Comparison of ENCODE assay signal across 26 mouse cellular contexts in genomic region chr7:16608961-16609360, GRCm38 (mm10). TPM values are rescaled to one million over a fixed set of nuclear protein-coding genes. Genes with fewer than 3 reads are reported as not detected.
DNase-seq lines count a peak whose midpoint lies in the region; ATAC-seq and TF ChIP-seq lines count a peak whose summit lies in the region.
"Had no signal": no experiment of that assay in that cellular context is flagged by ENCODE, and none has a peak within 500 bp of the region (broad histone marks: within the 10 kb centered on the region; RNA-seq: fewer than 3 reads in every experiment).

No protein-coding gene starts in this region.

- no peaks in the 10 kb centered on the region for H3K36me3 ChIP-seq in liver, adult 2 months (ENCODE audit: control insufficient read depth, insufficient read depth, low read length)
- H3K36me3 ChIP-seq in liver, postnatal 0 days (replicated peaks; ENCODE audit: insufficient read depth, low read length): no peaks in the 10 kb centered on the region
- no peaks in the 10 kb centered on the region for H3K36me3 ChIP-seq in lung, postnatal 0 days (ENCODE audit: insufficient read depth, low read length)
- no peaks in the 10 kb centered on the region for H3K36me3 ChIP-seq in stomach, embryonic 14.5 days (ENCODE audit: control insufficient read depth, insufficient read depth, low read length)
- H3K36me3 ChIP-seq in stomach, postnatal 0 days (ENCODE audit: control insufficient read depth, insufficient read depth, low read length): no peaks in the 10 kb centered on the region; the same call in 1 of the 2 replicates
- H3K36me3 ChIP-seq: forebrain, embryonic 15.5 days; hindbrain, embryonic 13.5 days had no signal

- H3K4me2 ChIP-seq in liver, postnatal 0 days (ENCODE audit: low read depth, low read length): no peak overlapping the region
- H3K4me2 ChIP-seq in lung, postnatal 0 days (replicated peaks; ENCODE audit: low read depth, low read length): no peak overlapping the region
- no peak overlapping the region for H3K4me2 ChIP-seq in stomach, embryonic 14.5 days (replicated peaks; ENCODE audit: low read depth, low read length)
- H3K4me2 ChIP-seq in stomach, postnatal 0 days (replicated peaks; ENCODE audit: low read depth): no peak overlapping the region
- H3K4me2 ChIP-seq: embryonic facial prominence, embryonic 13.5 days; forebrain, embryonic 12.5 days; forebrain, embryonic 15.5 days; heart, embryonic 11.5 days; hindbrain, embryonic 13.5 days had no signal

- no peak for DNase-seq in liver, adult 2 months (ENCODE audit: extremely low read depth, low read depth, low spot score)
- no peak for DNase-seq in liver, postnatal 0 days
- peak; percentile 68 for DNase-seq in lung, postnatal 0 days (ENCODE audit: low spot score)
- DNase-seq in lung, postnatal 14 days: no peak
- DNase-seq in stomach, postnatal 0 days (ENCODE audit: low spot score): no peak
- DNase-seq: adrenal gland, adult 8-10 months; adrenal gland, postnatal 25 days; cerebellum, adult 11-12 months; cerebellum, adult 8-10 months; cerebellum, postnatal 10 days; cerebellum, postnatal 36 days; embryo, embryonic 11 days; gastrocnemius, postnatal 14 days; heart, adult 11 months had no signal

- no peak overlapping the region for H3K4me3 ChIP-seq in liver, adult 2 months (ENCODE audit: insufficient read depth, low read depth, low read length)
- H3K4me3 ChIP-seq in liver, postnatal 0 days (ENCODE audit: low read depth, low read length): no peak overlapping the region
- no peak overlapping the region for H3K4me3 ChIP-seq in lung, postnatal 0 days (ENCODE audit: low read depth, low read length)
- no peak overlapping the region for H3K4me3 ChIP-seq in stomach, embryonic 14.5 days (ENCODE audit: low read depth, low read length)
- no peak overlapping the region for H3K4me3 ChIP-seq in stomach, postnatal 0 days (ENCODE audit: low read depth, low read length)
- H3K4me3 ChIP-seq: embryonic facial prominence, embryonic 10.5 days; embryonic facial prominence, embryonic 13.5 days; erythroblast, embryonic 14.5 days; forebrain, embryonic 12.5 days; forebrain, embryonic 15.5 days; hindbrain, embryonic 13.5 days had no signal

- H3K9ac ChIP-seq in liver, adult 2 months (ENCODE audit: low read depth, low read length): no peak overlapping the region
- H3K9ac ChIP-seq in liver, postnatal 0 days (replicated peaks): no peak overlapping the region
- no peak overlapping the region for H3K9ac ChIP-seq in lung, postnatal 0 days (replicated peaks; ENCODE audit: low read depth)
- H3K9ac ChIP-seq in stomach, embryonic 14.5 days (replicated peaks; ENCODE audit: low read depth, low read length): no peak overlapping the region
- no peak overlapping the region for H3K9ac ChIP-seq in stomach, postnatal 0 days (ENCODE audit: low read length)
- H3K9ac ChIP-seq: embryonic facial prominence, embryonic 13.5 days; forebrain, embryonic 12.5 days; forebrain, embryonic 15.5 days; hindbrain, embryonic 13.5 days had no signal

- no peak for ATAC-seq in liver, postnatal 0 days
- ATAC-seq in lung, postnatal 0 days: peak; percentile 40; the same call in 1 of the 2 replicates
- 0 out of 2 replicates have a peak, but pooled peaks have one; percentile 42 for ATAC-seq in stomach, embryonic 14.5 days (ENCODE audit: insufficient number of reproducible peaks, insufficient read depth, low FRiP score, low read depth)
- no peak for ATAC-seq in stomach, postnatal 0 days (ENCODE audit: low FRiP score, low TSS enrichment)
- ATAC-seq in inflammation-experienced regulatory T-cells, adult 6 months: no peak
- ATAC-seq: activated CD4-positive, CD25-positive, alpha-beta regulatory T cell, adult 4 months; CD4-positive, CD25-positive, alpha-beta regulatory T cell, adult 4 months; forebrain, embryonic 15.5 days; hindbrain, postnatal 0 days had no signal

- H3K27ac ChIP-seq in liver, adult 2 months (replicated peaks; ENCODE audit: insufficient read depth, low read depth, low read length): peak overlapping the region; percentile 63
- H3K27ac ChIP-seq in liver, postnatal 0 days (ENCODE audit: low read depth): no peak overlapping the region
- no peak overlapping the region for H3K27ac ChIP-seq in lung, postnatal 0 days (ENCODE audit: low read length)
- H3K27ac ChIP-seq in stomach, embryonic 14.5 days (ENCODE audit: low read length): no peak overlapping the region
- H3K27ac ChIP-seq in stomach, postnatal 0 days (replicated peaks): no peak overlapping the region
- H3K27ac ChIP-seq: embryonic facial prominence, embryonic 10.5 days; embryonic facial prominence, embryonic 13.5 days; forebrain, embryonic 12.5 days; forebrain, embryonic 15.5 days; hindbrain, embryonic 13.5 days; hindbrain, postnatal 0 days had no signal

- TF ChIP-seq EP300 in liver, postnatal 0 days (IDR thresholded peaks at IDR 0.05; ENCODE audit: low read depth): no peak
- TF ChIP-seq EP300 in lung, postnatal 0 days (IDR thresholded peaks at IDR 0.05): peak; percentile 67
- TF ChIP-seq EP300 in stomach, postnatal 0 days (optimal IDR thresholded peaks at IDR 0.05): no peak

- no peaks in the 10 kb centered on the region for H3K27me3 ChIP-seq in liver, adult 2 months (ENCODE audit: control insufficient read depth, insufficient read depth, low read length)
- H3K27me3 ChIP-seq in liver, postnatal 0 days (ENCODE audit: insufficient read depth, low read length): no peaks in the 10 kb centered on the region
- no peaks in the 10 kb centered on the region for H3K27me3 ChIP-seq in lung, postnatal 0 days (replicated peaks; ENCODE audit: insufficient read depth, low read length)
- no peaks in the 10 kb centered on the region for H3K27me3 ChIP-seq in stomach, embryonic 14.5 days (ENCODE audit: control insufficient read depth, insufficient read depth, low read length)
- H3K27me3 ChIP-seq in stomach, postnatal 0 days (ENCODE audit: control insufficient read depth, insufficient read depth, low read length): no peaks in the 10 kb centered on the region
- H3K27me3 ChIP-seq: embryonic facial prominence, embryonic 13.5 days; forebrain, embryonic 12.5 days; forebrain, embryonic 15.5 days; hindbrain, embryonic 13.5 days had no signal

- TF ChIP-seq POLR2A in liver, adult 2 months (IDR thresholded peaks at IDR 0.05; ENCODE audit: extremely low read depth, insufficient read depth, low read length): no peak

- peaks cover 50% of the 10 kb centered on the region for H3K4me1 ChIP-seq in liver, adult 2 months (ENCODE audit: control insufficient read depth, insufficient read depth, low read length)
- peaks cover 26% of the 10 kb centered on the region for H3K4me1 ChIP-seq in liver, postnatal 0 days (ENCODE audit: insufficient read depth)
- peaks cover 28% of the 10 kb centered on the region for H3K4me1 ChIP-seq in lung, postnatal 0 days (ENCODE audit: insufficient read depth, low read depth, low read length)
- H3K4me1 ChIP-seq in stomach, embryonic 14.5 days (ENCODE audit: control insufficient read depth, insufficient read depth, low read length): peaks cover 25% of the 10 kb centered on the region
- peaks cover 6% of the 10 kb centered on the region; the same call in 1 of the 2 replicates for H3K4me1 ChIP-seq in stomach, postnatal 0 days (replicated peaks; ENCODE audit: control insufficient read depth, insufficient read depth)

- H3K9me3 ChIP-seq in liver, postnatal 0 days (ENCODE audit: low read length): no peaks in the 10 kb centered on the region
- H3K9me3 ChIP-seq in lung, postnatal 0 days (ENCODE audit: low read length): no peaks in the 10 kb centered on the region
- no peaks in the 10 kb centered on the region for H3K9me3 ChIP-seq in stomach, embryonic 14.5 days (ENCODE audit: control insufficient read depth, low read depth, low read length)
- H3K9me3 ChIP-seq in stomach, postnatal 0 days (ENCODE audit: control insufficient read depth, low read length): no peaks in the 10 kb centered on the region
- H3K9me3 ChIP-seq: forebrain, embryonic 12.5 days; forebrain, embryonic 15.5 days; hindbrain, embryonic 13.5 days had no signal

- peaks cover 55% of the 10 kb centered on the region for H3K79me2 ChIP-seq in liver, adult 2 months (ENCODE audit: control insufficient read depth, insufficient read depth, low read length)

- 74% methylated on average over 1 of the region's 1 CpGs for WGBS in liver, adult 2 months
- 84% methylated on average over 1 of the region's 1 CpGs for WGBS in liver, postnatal 0 days (ENCODE audit: insufficient replicate concordance)
- 76% methylated on average over 1 of the region's 1 CpGs for WGBS in lung, postnatal 0 days
- 51% methylated on average over 1 of the region's 1 CpGs for WGBS in stomach, embryonic 14.5 days
- WGBS in stomach, postnatal 0 days: 67% methylated on average over 1 of the region's 1 CpGs

- TF ChIP-seq CTCF in liver, adult 2 months (IDR thresholded peaks at IDR 0.05; ENCODE audit: low read depth, low read length): no peak
- no peak for TF ChIP-seq CTCF in liver, postnatal 0 days (IDR thresholded peaks at IDR 0.05; ENCODE audit: low read depth)
- TF ChIP-seq CTCF in lung, postnatal 0 days (IDR thresholded peaks at IDR 0.05): no peak
- no peak for TF ChIP-seq CTCF in stomach, postnatal 0 days (IDR thresholded peaks at IDR 0.05; ENCODE audit: low read depth)

RNA-seq across cellular contexts. Expression of gene Arhgap35, which starts 5.8 kb away (rescaled TPM):
- total RNA-seq in liver, adult 2 months (2014; rRNA removed): 30.4 and 38.9 TPM in 2 replicates
- polyA plus RNA-seq in liver, adult 2 months (2012; rRNA removed): 20.7 and 22.2 TPM in 2 replicates
- polyA plus RNA-seq in liver, postnatal 0 days (2015; fragmentation: Nextera tagmentation; extraction: Ambion mirVana): 2.4 and 2.7 TPM in 2 replicates
- polyA plus RNA-seq in lung, postnatal 0 days (2015; fragmentation: Nextera tagmentation; extraction: Ambion mirVana): 8.2 and 10.9 TPM in 2 replicates
- 19.9 and 21.2 TPM in 2 replicates for polyA plus RNA-seq in stomach, embryonic 14.5 days (2014; fragmentation: Nextera tagmentation; extraction: Ambion mirVana)
- polyA plus RNA-seq in stomach, postnatal 0 days (2015; fragmentation: Nextera tagmentation; extraction: Ambion mirVana): 3.8 and 4.1 TPM in 2 replicates
- 1 to 10 TPM; 1.4 to 3.9 (median 2.5) TPM for polyA plus RNA-seq in inflammation-experienced regulatory T-cells, adult 6 months (2017; shearing (Covaris generic))

Comparison
In these comparisons a context has a peak if more than half of its experiments do, and no peak if none do; other contexts are left out.
1. ATAC-seq: peak in lung, postnatal 0 days (single experiment) and stomach, embryonic 14.5 days (single experiment); none in liver, postnatal 0 days (single experiment), stomach, postnatal 0 days (single experiment) and inflammation-experienced regulatory T-cells, adult 6 months (single experiment).